In genomic region chr12:25795092-25795491, GRCm38 (mm10) we compare ENCODE assay signal across 19 mouse cellular contexts.
DNase-seq lines count a peak whose midpoint lies in the region; ATAC-seq and TF ChIP-seq lines count a peak whose summit lies in the region.
"Had no signal": no experiment of that assay in that cellular context is flagged by ENCODE, and none has a peak within 500 bp of the region (broad histone marks: within the 10 kb centered on the region; RNA-seq: fewer than 3 reads in every experiment).

No protein-coding gene starts in this region.

- no peak overlapping the region for H3K4me2 ChIP-seq in liver, postnatal 0 days (ENCODE audit: low read depth, low read length)
- H3K4me2 ChIP-seq in lung, embryonic 15.5 days = no peak overlapping the region
- no peak overlapping the region for H3K4me2 ChIP-seq in lung, postnatal 0 days (replicated peaks; ENCODE audit: low read depth, low read length)
- no peak overlapping the region for H3K4me2 ChIP-seq in stomach, embryonic 16.5 days (ENCODE audit: low read depth, low read length)
- H3K4me2 ChIP-seq: embryonic facial prominence, embryonic 12.5 days; forebrain, embryonic 13.5 days had no signal

- H3K4me1 ChIP-seq in liver, adult 2 months (ENCODE audit: control insufficient read depth, insufficient read depth, low read length) = peaks cover 8% of the 10 kb centered on the region
- H3K4me1 ChIP-seq in liver, postnatal 0 days (ENCODE audit: insufficient read depth) = no peaks in the 10 kb centered on the region
- H3K4me1 ChIP-seq in lung, embryonic 15.5 days = no peaks in the 10 kb centered on the region
- no peaks in the 10 kb centered on the region for H3K4me1 ChIP-seq in lung, adult 2 months (ENCODE audit: control insufficient read depth, insufficient read depth, low read length)
- H3K4me1 ChIP-seq in lung, postnatal 0 days (ENCODE audit: insufficient read depth, low read depth, low read length) = peaks cover 2% of the 10 kb centered on the region; the same call in 1 of the 2 replicates
- no peaks in the 10 kb centered on the region for H3K4me1 ChIP-seq in stomach, embryonic 16.5 days (ENCODE audit: control insufficient read depth, insufficient read depth, low read length)
- H3K4me1 ChIP-seq: embryonic facial prominence, embryonic 10.5 days; embryonic facial prominence, embryonic 12.5 days; forebrain, embryonic 13.5 days had no signal

- no peak overlapping the region for H3K9ac ChIP-seq in liver, adult 2 months (ENCODE audit: low read depth, low read length)
- H3K9ac ChIP-seq in liver, postnatal 0 days (replicated peaks) = no peak overlapping the region
- H3K9ac ChIP-seq in lung, embryonic 15.5 days = no peak overlapping the region
- H3K9ac ChIP-seq in lung, postnatal 0 days (replicated peaks; ENCODE audit: low read depth) = no peak overlapping the region
- H3K9ac ChIP-seq in stomach, embryonic 16.5 days (ENCODE audit: low read length) = no peak overlapping the region
- H3K9ac ChIP-seq: embryonic facial prominence, embryonic 12.5 days; forebrain, embryonic 13.5 days had no signal

- H3K79me2 ChIP-seq in liver, adult 2 months (ENCODE audit: control insufficient read depth, insufficient read depth, low read length) = no peaks in the 10 kb centered on the region

- H3K9me3 ChIP-seq in liver, postnatal 0 days (ENCODE audit: low read length) = no peaks in the 10 kb centered on the region
- H3K9me3 ChIP-seq in lung, embryonic 15.5 days = no peaks in the 10 kb centered on the region
- H3K9me3 ChIP-seq in lung, postnatal 0 days (ENCODE audit: low read length) = no peaks in the 10 kb centered on the region
- H3K9me3 ChIP-seq in stomach, embryonic 16.5 days (replicated peaks; ENCODE audit: control insufficient read depth, low read length) = no peaks in the 10 kb centered on the region
- H3K9me3 ChIP-seq: embryonic facial prominence, embryonic 10.5 days; embryonic facial prominence, embryonic 12.5 days; forebrain, embryonic 13.5 days had no signal

- no peak for TF ChIP-seq EP300 in liver, postnatal 0 days (IDR thresholded peaks at IDR 0.05; ENCODE audit: low read depth)
- no peak for TF ChIP-seq EP300 in lung, postnatal 0 days (IDR thresholded peaks at IDR 0.05)

- TF ChIP-seq POLR2A in liver, adult 2 months (IDR thresholded peaks at IDR 0.05; ENCODE audit: extremely low read depth, insufficient read depth, low read length) = no peak
- TF ChIP-seq POLR2A in lung, adult 2 months (IDR thresholded peaks at IDR 0.05; ENCODE audit: borderline replicate concordance, extremely low read depth, low read depth, low read length) = no peak

- H3K36me3 ChIP-seq in liver, adult 2 months (ENCODE audit: control insufficient read depth, insufficient read depth, low read length) = no peaks in the 10 kb centered on the region
- H3K36me3 ChIP-seq in liver, postnatal 0 days (replicated peaks; ENCODE audit: insufficient read depth, low read length) = no peaks in the 10 kb centered on the region
- H3K36me3 ChIP-seq in lung, embryonic 15.5 days = no peaks in the 10 kb centered on the region
- no peaks in the 10 kb centered on the region for H3K36me3 ChIP-seq in lung, postnatal 0 days (ENCODE audit: insufficient read depth, low read length)
- H3K36me3 ChIP-seq in stomach, embryonic 16.5 days (ENCODE audit: control insufficient read depth, insufficient read depth, low read length) = no peaks in the 10 kb centered on the region
- H3K36me3 ChIP-seq: embryonic facial prominence, embryonic 10.5 days; embryonic facial prominence, embryonic 12.5 days; G1E had no signal

- DNase-seq in liver, adult 2 months (ENCODE audit: extremely low read depth, low read depth, low spot score) = peak; percentile 78
- no peak for DNase-seq in liver, postnatal 0 days
- DNase-seq in lung, adult 2 months = no peak
- DNase-seq in lung, postnatal 0 days (ENCODE audit: low spot score) = peak; percentile 43
- DNase-seq in lung, postnatal 36 days = no peak
- DNase-seq: adrenal gland, adult 8-10 months; adrenal gland, postnatal 14 days; adrenal gland, postnatal 36 days; B cell, adult 2 months had no signal

- H3K27ac ChIP-seq in liver, adult 2 months (replicated peaks; ENCODE audit: insufficient read depth, low read depth, low read length) = peak overlapping the region; percentile 73; the same call in 1 of the 2 replicates
- no peak overlapping the region for H3K27ac ChIP-seq in liver, postnatal 0 days (ENCODE audit: low read depth)
- H3K27ac ChIP-seq in lung, embryonic 15.5 days = no peak overlapping the region; the same call in 1 of the 2 replicates
- H3K27ac ChIP-seq in lung, postnatal 0 days (ENCODE audit: low read length) = no peak overlapping the region
- no peak overlapping the region; the same call in 1 of the 2 replicates for H3K27ac ChIP-seq in stomach, embryonic 16.5 days (ENCODE audit: low read length)
- H3K27ac ChIP-seq: embryonic facial prominence, embryonic 12.5 days; forebrain, embryonic 13.5 days had no signal

- WGBS in liver, adult 2 months = 50% methylated on average over 2 of the region's 2 CpGs
- WGBS in liver, postnatal 0 days (ENCODE audit: insufficient replicate concordance) = 65% methylated on average over 2 of the region's 2 CpGs
- WGBS in lung, embryonic 15.5 days = 20% methylated on average over 2 of the region's 2 CpGs
- 44% methylated on average over 2 of the region's 2 CpGs for WGBS in lung, adult 2 months
- WGBS in lung, postnatal 0 days = 33% methylated on average over 2 of the region's 2 CpGs
- 10% methylated on average over 2 of the region's 2 CpGs for WGBS in stomach, embryonic 16.5 days

- ATAC-seq in liver, postnatal 0 days = no peak
- peak; percentile 59; the same call in 1 of the 2 replicates for ATAC-seq in lung, embryonic 15.5 days (ENCODE audit: borderline replicate concordance, extremely low read depth, low FRiP score, low TSS enrichment)
- ATAC-seq in lung, postnatal 0 days = peak; percentile 31
- peak; percentile 60; the same call in 1 of the 2 replicates for ATAC-seq in stomach, embryonic 16.5 days (ENCODE audit: insufficient read depth, low FRiP score)
- ATAC-seq: activated CD4-positive, CD25-positive, alpha-beta regulatory T cell, adult 4 months; CD4-positive, CD25-positive, alpha-beta regulatory T cell, adult 4 months; forebrain, embryonic 13.5 days; Patski had no signal

- H3K27me3 ChIP-seq in liver, adult 2 months (ENCODE audit: control insufficient read depth, insufficient read depth, low read length) = no peaks in the 10 kb centered on the region
- H3K27me3 ChIP-seq in liver, postnatal 0 days (ENCODE audit: insufficient read depth, low read length) = no peaks in the 10 kb centered on the region
- H3K27me3 ChIP-seq in lung, embryonic 15.5 days = no peaks in the 10 kb centered on the region
- H3K27me3 ChIP-seq in lung, postnatal 0 days (replicated peaks; ENCODE audit: insufficient read depth, low read length) = no peaks in the 10 kb centered on the region
- H3K27me3 ChIP-seq in stomach, embryonic 16.5 days (ENCODE audit: control insufficient read depth, insufficient read depth, low read length) = peaks cover 2% of the 10 kb centered on the region; the same call in 1 of the 2 replicates
- H3K27me3 ChIP-seq: CH12.LX; embryonic facial prominence, embryonic 12.5 days; forebrain, embryonic 13.5 days had no signal

- no peak for TF ChIP-seq CTCF in liver, adult 2 months (IDR thresholded peaks at IDR 0.05; ENCODE audit: low read depth, low read length)
- TF ChIP-seq CTCF in liver, postnatal 0 days (IDR thresholded peaks at IDR 0.05; ENCODE audit: low read depth) = no peak
- TF ChIP-seq CTCF in lung, adult 2 months (IDR thresholded peaks at IDR 0.05; ENCODE audit: insufficient read depth, low read length) = no peak
- TF ChIP-seq CTCF in lung, postnatal 0 days (IDR thresholded peaks at IDR 0.05) = no peak

- no peak overlapping the region for H3K4me3 ChIP-seq in liver, adult 2 months (ENCODE audit: insufficient read depth, low read depth, low read length)
- H3K4me3 ChIP-seq in liver, postnatal 0 days (ENCODE audit: low read depth, low read length) = no peak overlapping the region
- no peak overlapping the region for H3K4me3 ChIP-seq in lung, embryonic 15.5 days
- H3K4me3 ChIP-seq in lung, adult 2 months (replicated peaks; ENCODE audit: extremely low read depth, low read depth, low read length) = no peak overlapping the region
- no peak overlapping the region for H3K4me3 ChIP-seq in lung, postnatal 0 days (ENCODE audit: low read depth, low read length)
- H3K4me3 ChIP-seq in stomach, embryonic 16.5 days (replicated peaks; ENCODE audit: low read length) = no peak overlapping the region
- H3K4me3 ChIP-seq: embryonic facial prominence, embryonic 10.5 days; embryonic facial prominence, embryonic 12.5 days; forebrain, embryonic 13.5 days had no signal

Comparison
In these comparisons a context has a peak if more than half of its experiments do, and no peak if none do; other contexts are left out.
1. DNase-seq: peak in liver, adult 2 months (single experiment) and lung, postnatal 0 days (single experiment); none in liver, postnatal 0 days (single experiment), lung, adult 2 months (single experiment) and lung, postnatal 36 days (single experiment).